Mouse (Mus musculus) embryonic facial prominence, embryonic 14.5 days (tissue): ENCODE results near the gene Copz2. TPM values are rescaled to one million over a fixed set of nuclear protein-coding genes. Genes with fewer than 3 reads are reported as not detected.
A peak's percentile ranks its signal among the peaks of the same experiment; 100 is the strongest.

Experiments
- ATAC-seq: fragments of 200-750 bp; cut with Nextera tagmentation; 2 replicates; pipeline ENCODE4 v1.8.0; 2017; ENCODE audit warnings: low read depth, moderate number of reproducible peaks, moderate TSS enrichment
- DNase-seq: peaks from one replicate; pipeline ENCODE4 v3.0.0-alpha.2; 2015; ENCODE audit warnings: low spot score
- H3K27ac ChIP-seq: fragments of 300-500 bp; sonication (generic); replicated peaks from 2 replicates; pipeline ENCODE4 v1.5.1; 2014; ENCODE audit warnings: low read depth, mild to moderate bottlenecking, low read length, moderate library complexity
- H3K27me3 ChIP-seq: fragments of 300-500 bp; sonication (generic); replicated peaks from 2 replicates; pipeline ENCODE4 v1.6.1; 2014; ENCODE audit warnings: low read length; ENCODE audit not compliant: control insufficient read depth, insufficient read depth
- H3K36me3 ChIP-seq: fragments of 300-500 bp; sonication (generic); 2 replicates; pipeline ENCODE4 v1.6.1; 2014; ENCODE audit warnings: low read length, mixed read lengths; ENCODE audit not compliant: control insufficient read depth, insufficient read depth
- H3K4me1 ChIP-seq: fragments of 300-500 bp; sonication (generic); 2 replicates; pipeline ENCODE4 v1.6.1; 2014; ENCODE audit warnings: antibody characterized with exemption, low read length; ENCODE audit not compliant: control insufficient read depth, insufficient read depth
- H3K4me2 ChIP-seq: fragments of 300-500 bp; sonication (generic); 2 replicates; pipeline ENCODE4 v1.6.1; 2014; ENCODE audit warnings: low read depth, mild to moderate bottlenecking, low read length, moderate library complexity, mixed read lengths
- H3K4me3 ChIP-seq: fragments of 300-500 bp; sonication (generic); 2 replicates; pipeline ENCODE4 v1.5.1; 2014; ENCODE audit warnings: low read depth, mild to moderate bottlenecking, low read length
- H3K9ac ChIP-seq: fragments of 300-500 bp; sonication (generic); 2 replicates; pipeline ENCODE4 v1.6.1; 2014; ENCODE audit warnings: low read depth, mild to moderate bottlenecking, low read length, moderate library complexity, mixed read lengths
- H3K9me3 ChIP-seq: fragments of 300-500 bp; sonication (generic); 2 replicates; pipeline ENCODE4 v1.6.1; 2016; ENCODE audit warnings: low read length; ENCODE audit not compliant: control insufficient read depth
- WGBS: fragments of 180-500 bp; shearing (Covaris S2); extraction: QIAGEN DNeasy Blood & Tissue Kit; methylation state at CpG from one replicate; pipeline ENCODE4 v1.1.7; 2014; 5-methylcytosine and 5-hydroxymethylcytosine counted together
- polyA plus RNA-seq: library from polyadenylated mRNA; unstranded; fragments of >200 nt; fragmentation: Nextera tagmentation; extraction: Ambion mirVana; gene quantifications from 2 replicates; pipeline ENCODE4 v1.2.1, GENCODE M21; 2014

Gene Copz2
- polyA plus RNA-seq, 1 experiment from 2014 or later: 237 TPM

- Histone ChIP-seq H3K27me3 (no peaks in the 10 kb centered on the region), H3K4me1 (no peaks in the 10 kb centered on the region), H3K27ac (no peak overlapping the region), H3K4me3 (no peak overlapping the region), H3K4me2 (no peak overlapping the region), H3K36me3 (no peaks in the 10 kb centered on the region), H3K9ac (no peak overlapping the region), H3K9me3 (no peaks in the 10 kb centered on the region)
- DNase-seq: no peak
- ATAC-seq: no peak
- WGBS: 63% methylated on average over 11 of the region's 11 CpGs
Measured at GRCm38 (mm10) chr11:96893203-96893842, 43.7 kb downstream of the Copz2 start.

GRCm38 (mm10) chr11:96895886-96896285 is 46.2 kb downstream of the Copz2 start:
- no peak overlapping the region for H3K4me2 ChIP-seq
- no peaks in the 10 kb centered on the region for H3K9me3 ChIP-seq
- WGBS: 85% methylated on average over 4 of the region's 4 CpGs
- no peak overlapping the region for H3K4me3 ChIP-seq
- no peak for DNase-seq
- no peaks in the 10 kb centered on the region for H3K27me3 ChIP-seq
- no peaks in the 10 kb centered on the region for H3K36me3 ChIP-seq
- H3K4me1 ChIP-seq: 0 out of 2 replicates have a peak, but pooled peaks cover 4% of the 10 kb centered on the region
- H3K9ac ChIP-seq: no peak overlapping the region
- H3K27ac ChIP-seq: no peak overlapping the region
- ATAC-seq: no peak

GRCm38 (mm10) chr11:96899449-96900306 is 50.0 kb downstream of the Copz2 start:
- Histone ChIP-seq H3K4me1 (0 out of 2 replicates have a peak, but pooled peaks cover 7% of the 10 kb centered on the region), H3K9me3 (no peaks in the 10 kb centered on the region), H3K27ac (no peak overlapping the region), H3K9ac (0 out of 2 replicates have a peak overlapping the region, but pooled peaks have one; percentile 37), H3K27me3 (no peaks in the 10 kb centered on the region), H3K36me3 (no peaks in the 10 kb centered on the region), H3K4me3 (no peak overlapping the region), H3K4me2 (no peak overlapping the region)
- 33% methylated on average over 12 of the region's 13 CpGs for WGBS
- DNase-seq (peak; percentile 67), ATAC-seq (peak; percentile 77; the same call in 1 of the 2 replicates)

- H3K9me3 ChIP-seq: no peaks in the 10 kb centered on the region
- H3K9ac ChIP-seq: no peak overlapping the region
- no peak for ATAC-seq
- H3K4me1 ChIP-seq: 0 out of 2 replicates have a peak, but pooled peaks cover 7% of the 10 kb centered on the region
- H3K27me3 ChIP-seq: no peaks in the 10 kb centered on the region
- peaks cover 3% of the 10 kb centered on the region; the same call in 1 of the 2 replicates for H3K36me3 ChIP-seq
- H3K27ac ChIP-seq: no peak overlapping the region
- no peak for DNase-seq
- no peak overlapping the region for H3K4me2 ChIP-seq
- WGBS: 63% methylated on average over 9 of the region's 9 CpGs
- H3K4me3 ChIP-seq: no peak overlapping the region
Measured at GRCm38 (mm10) chr11:96901332-96901731, 51.7 kb downstream of the Copz2 start.

GRCm38 (mm10) chr11:96902639-96903635 is 53.3 kb downstream of the Copz2 start:
- 22% methylated on average over 16 of the region's 16 CpGs for WGBS
- peak; percentile 44 for DNase-seq
- no peak overlapping the region for H3K27ac ChIP-seq

GRCm38 (mm10) chr11:96906431-96907161 is 56.9 kb downstream of the Copz2 start:
- H3K9ac ChIP-seq: no peak overlapping the region
- no peak overlapping the region for H3K27ac ChIP-seq
- ATAC-seq (peak; percentile 59), DNase-seq (peak; percentile 61)
- no peaks in the 10 kb centered on the region for H3K9me3 ChIP-seq
- H3K4me1 ChIP-seq: 0 out of 2 replicates have a peak, but pooled peaks cover 3% of the 10 kb centered on the region
- peaks cover 43% of the 10 kb centered on the region for H3K36me3 ChIP-seq
- H3K4me3 ChIP-seq: no peak overlapping the region
- H3K27me3 ChIP-seq: no peaks in the 10 kb centered on the region
- H3K4me2 ChIP-seq: no peak overlapping the region
- 70% methylated on average over 15 of the region's 15 CpGs for WGBS

More at GRCm38 (mm10) chr11:96902639-96903635, 53.3 kb downstream of the Copz2 start:
- H3K4me3 ChIP-seq: no peak overlapping the region
- no peaks in the 10 kb centered on the region for H3K27me3 ChIP-seq
- H3K4me1 ChIP-seq: 0 out of 2 replicates have a peak, but pooled peaks cover 7% of the 10 kb centered on the region
- no peak for ATAC-seq
- H3K4me2 ChIP-seq: no peak overlapping the region
- peaks cover 18% of the 10 kb centered on the region for H3K36me3 ChIP-seq
- no peaks in the 10 kb centered on the region for H3K9me3 ChIP-seq
- H3K9ac ChIP-seq: no peak overlapping the region; the same call in 1 of the 2 replicates

- H3K36me3 ChIP-seq: peaks cover 50% of the 10 kb centered on the region
- no peak overlapping the region for H3K9ac ChIP-seq
- H3K27me3 ChIP-seq: no peaks in the 10 kb centered on the region
- no peak overlapping the region for H3K4me3 ChIP-seq
- H3K9me3 ChIP-seq: no peaks in the 10 kb centered on the region
- WGBS: 90% methylated on average over 12 of the region's 12 CpGs
- no peak for ATAC-seq
- H3K4me1 ChIP-seq: no peaks in the 10 kb centered on the region
- DNase-seq: no peak
- H3K4me2 ChIP-seq: no peak overlapping the region
- no peak overlapping the region for H3K27ac ChIP-seq
Measured at GRCm38 (mm10) chr11:96908594-96908993, 58.9 kb downstream of the Copz2 start.
